Mouse (Mus musculus): ENCODE data around the gene Nxn.

Gene Nxn

DNA sequence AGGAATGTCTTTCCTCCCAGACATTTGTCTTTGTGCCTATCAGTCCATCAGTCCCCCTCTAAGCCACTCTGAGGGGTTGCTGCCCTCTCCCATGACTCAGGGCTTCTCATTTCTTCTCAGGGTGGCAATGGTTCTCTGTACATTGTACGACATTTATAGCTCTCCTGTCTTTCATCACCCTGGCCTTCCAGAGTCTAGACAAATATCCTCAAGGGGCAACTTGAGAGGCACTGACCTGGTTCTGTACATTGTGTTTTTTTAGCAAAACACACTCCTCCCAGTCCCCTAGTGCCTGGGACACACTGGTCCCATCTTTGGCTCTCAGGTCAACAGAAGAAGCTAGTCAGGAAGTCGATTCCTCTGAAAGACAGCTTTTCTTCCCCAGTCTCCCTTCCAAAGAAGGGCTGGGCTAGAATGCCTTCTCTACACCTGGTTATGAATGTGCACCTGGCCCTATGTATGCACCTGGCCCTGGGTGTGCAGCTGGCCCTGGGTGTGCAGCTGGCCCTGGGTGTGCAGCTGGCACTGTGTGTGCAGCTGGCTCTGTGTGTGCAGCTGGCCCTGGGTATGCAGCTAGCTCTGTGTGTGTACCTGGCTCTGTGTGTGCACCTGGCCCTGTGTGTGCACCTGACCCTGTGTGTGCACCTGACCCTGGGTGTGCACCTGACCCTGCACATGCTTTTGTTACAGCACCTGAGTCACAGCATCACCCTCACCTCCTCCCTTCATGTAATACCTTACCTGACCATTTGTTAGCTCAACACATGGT lies 70.2 kb downstream of the Nxn start:
- DNase-seq (ENCODE audit: low read depth) = no peak

GRCm38 (mm10) chr11:76328084-76328483 lies 70.9 kb downstream of the Nxn start:
- DNase-seq (ENCODE audit: low read depth) = no peak

- DNase-seq (ENCODE audit: low read depth) = no peak
These were observed 72.3 kb downstream of the Nxn start for GRCm38 (mm10) chr11:76326672-76327071.

DNA sequence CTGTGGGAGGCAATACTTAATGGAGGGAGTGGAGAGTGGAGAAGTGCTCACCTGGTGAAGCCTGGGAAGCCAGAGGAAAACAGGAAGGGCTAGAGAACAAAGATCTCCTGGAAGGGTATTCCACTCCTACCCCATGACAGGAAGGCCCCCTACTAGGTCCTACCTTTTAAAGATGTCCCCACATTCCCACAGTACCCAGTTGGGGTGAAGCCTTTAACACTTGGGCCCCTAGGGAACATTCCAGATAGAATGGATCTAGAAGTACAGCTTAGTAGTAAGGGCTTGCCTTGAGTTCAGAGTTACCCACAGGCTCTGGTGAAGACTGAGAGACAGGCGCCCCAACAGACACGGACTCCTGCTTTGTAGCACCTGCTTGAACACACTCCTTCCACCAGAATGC lies 72.9 kb downstream of the Nxn start:
- DNase-seq (ENCODE audit: low read depth) = no peak

DNA sequence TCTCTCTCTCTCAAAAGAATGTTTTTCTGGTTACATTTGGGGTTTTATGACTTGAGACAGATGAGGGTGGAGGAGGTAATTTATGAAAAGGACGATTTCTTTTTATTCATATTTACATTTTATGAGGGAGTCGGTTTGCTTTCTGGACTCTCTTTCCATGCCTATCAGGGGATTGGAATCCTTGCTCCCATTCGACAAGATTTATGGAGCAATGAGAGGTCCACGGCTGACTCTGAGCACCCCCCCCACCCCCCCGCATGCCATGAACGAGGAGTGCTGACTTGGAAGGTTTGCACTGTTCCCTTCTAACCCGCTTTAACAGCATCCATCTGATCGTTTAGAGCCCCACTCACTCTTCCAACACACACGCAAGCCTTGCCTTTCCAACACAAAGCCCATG lies 74.1 kb downstream of the Nxn start:
- DNase-seq (ENCODE audit: low read depth) = no peak

DNA sequence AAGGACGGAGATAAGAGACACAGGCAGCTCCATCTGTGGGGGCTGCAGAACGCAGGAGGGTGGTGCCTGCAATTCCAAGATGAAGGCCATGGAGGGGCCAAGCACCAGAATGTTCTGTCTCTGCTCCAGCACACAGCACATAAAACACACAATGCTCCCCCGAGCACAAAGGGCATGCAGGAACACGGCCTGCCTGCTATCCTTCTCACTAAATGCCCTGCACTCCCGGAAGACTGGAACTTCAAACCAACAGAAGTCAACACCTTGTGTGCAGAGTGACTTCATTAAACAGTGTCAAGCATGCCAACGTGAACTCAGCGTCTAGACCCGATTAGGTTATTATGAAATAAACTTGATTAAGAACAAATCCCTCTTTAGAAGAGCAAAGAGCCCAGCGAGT lies 74.7 kb downstream of the Nxn start:
- no peak for DNase-seq (ENCODE audit: low read depth)

GRCm38 (mm10) chr11:76322939-76323338 lies 76.0 kb downstream of the Nxn start:
- no peak for DNase-seq (ENCODE audit: low read depth)

- no peak for DNase-seq (ENCODE audit: low read depth)
These were observed 76.9 kb downstream of the Nxn start for GRCm38 (mm10) chr11:76322081-76322480.

DNA sequence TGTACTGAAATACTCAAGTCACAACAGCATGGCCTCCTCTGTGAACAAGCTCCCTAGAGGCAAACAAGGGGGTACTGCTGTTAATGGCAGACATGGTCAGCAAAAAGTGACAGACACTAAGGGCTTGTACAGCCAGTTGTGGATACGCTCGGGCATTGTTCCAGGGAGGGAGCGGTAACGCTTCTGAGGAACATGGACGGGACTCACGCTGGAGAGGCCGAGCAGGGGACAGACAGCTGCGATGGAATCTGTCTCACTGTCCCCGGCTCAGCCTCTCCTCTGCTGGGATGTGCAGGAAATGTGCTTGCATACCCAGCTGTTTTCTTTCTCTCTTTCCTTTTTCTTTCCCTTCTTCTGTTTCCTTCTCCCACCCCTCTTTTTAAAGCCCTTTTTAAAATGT lies 78.5 kb downstream of the Nxn start:
- no peak for DNase-seq (ENCODE audit: low read depth)

DNA sequence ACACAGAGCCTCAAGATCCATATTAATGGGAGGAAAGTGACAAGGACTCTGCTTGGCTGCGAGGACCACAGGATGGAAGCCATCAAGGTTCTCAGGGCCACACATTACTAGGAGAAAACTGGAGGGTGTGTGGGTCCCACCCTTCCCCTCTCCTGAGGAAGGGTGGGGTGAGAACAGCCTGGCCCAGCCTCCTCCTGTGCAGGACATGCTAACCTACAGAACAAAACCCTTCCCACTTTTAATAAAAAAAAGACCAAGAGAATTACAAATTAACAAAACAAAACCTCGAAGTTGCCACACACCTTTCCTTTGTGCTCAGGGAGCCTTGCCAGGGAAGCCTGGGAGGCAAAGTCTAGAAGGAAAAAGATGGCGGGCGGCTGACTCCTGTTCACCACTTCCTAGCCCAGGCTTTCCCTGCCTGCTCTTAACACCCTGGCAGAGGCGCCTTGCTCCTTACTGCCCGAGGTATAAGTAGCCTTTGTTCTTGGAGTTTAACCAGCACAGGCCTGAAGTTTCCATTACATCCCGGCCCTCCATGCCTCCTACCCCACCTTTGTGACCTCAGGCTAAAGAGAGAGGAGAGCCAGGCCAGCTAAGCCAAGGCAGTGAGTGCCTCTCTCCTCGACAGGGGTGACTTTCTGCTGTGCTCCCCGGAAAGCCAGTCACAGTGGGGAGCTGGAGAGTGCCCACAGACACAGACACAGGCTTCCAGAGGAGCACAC lies 79.1 kb downstream of the Nxn start:
- DNase-seq (ENCODE audit: low read depth) = no peak

- DNase-seq (ENCODE audit: low read depth) = no peak
These were observed 81.0 kb downstream of the Nxn start for GRCm38 (mm10) chr11:76317904-76318303.

GRCm38 (mm10) chr11:76315785-76316444 lies 83.0 kb downstream of the Nxn start:
- no peak for DNase-seq (ENCODE audit: low read depth)

DNA sequence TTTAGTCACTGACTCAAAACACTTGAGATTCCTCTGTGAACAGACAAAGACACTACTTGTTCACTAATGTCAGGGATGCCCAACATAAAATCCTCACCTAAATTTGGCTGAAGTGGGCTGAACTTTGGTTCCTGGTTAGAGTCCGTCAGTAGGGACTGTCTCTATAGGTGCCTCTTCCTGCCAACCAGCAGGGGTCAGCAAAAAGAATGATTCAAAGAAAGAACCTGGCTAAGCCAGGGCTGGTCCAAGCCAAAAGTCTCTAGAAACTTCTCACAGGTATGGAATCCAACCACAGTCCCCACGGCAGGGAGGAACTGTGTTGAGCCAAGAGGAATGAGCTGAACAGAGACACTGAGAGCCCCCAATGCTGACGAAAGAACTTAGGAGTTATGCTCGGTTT lies 84.2 kb downstream of the Nxn start:
- peak; percentile 33 for DNase-seq (ENCODE audit: low read depth)

DNA sequence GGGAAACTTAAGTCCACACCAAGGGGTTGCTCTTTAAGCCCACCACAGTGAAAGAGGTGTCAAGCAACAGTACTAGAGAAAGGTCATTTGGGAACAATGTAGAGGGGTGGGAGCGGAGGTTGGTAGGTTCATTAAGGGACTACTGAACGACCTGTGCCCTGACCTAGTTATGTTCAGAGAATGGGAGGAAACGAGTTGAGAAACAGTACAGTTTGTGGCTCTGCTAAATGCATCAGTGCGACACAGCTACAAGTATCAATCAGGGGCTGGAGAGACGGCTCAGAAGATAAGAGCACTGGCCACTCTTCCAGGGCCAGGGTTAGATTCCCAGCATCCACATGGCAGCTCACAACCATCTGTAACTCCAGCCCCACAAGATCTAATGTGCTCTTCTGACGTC lies 84.8 kb downstream of the Nxn start:
- DNase-seq (ENCODE audit: low read depth) = no peak

DNA sequence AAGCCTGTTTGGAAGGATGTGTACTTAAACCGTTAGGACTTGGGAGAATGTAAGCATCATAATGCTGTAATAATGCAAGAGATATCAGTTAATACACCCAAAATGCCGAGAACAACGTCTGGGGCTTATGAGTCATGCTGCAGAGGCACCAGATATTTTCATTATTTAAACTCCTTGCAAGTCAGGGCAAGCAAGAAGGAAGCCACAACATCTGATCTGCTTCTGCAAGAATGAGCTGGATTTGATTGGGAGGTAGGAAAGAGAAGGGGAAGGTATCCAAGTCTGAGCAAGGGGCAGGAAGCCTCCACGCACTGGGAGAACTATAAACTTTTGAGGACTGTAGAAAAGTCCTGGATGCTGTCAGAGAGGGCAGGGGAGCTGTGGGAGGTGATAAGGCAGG lies 86.1 kb downstream of the Nxn start:
- DNase-seq (ENCODE audit: low read depth) = no peak

GRCm38 (mm10) chr11:76311224-76312000 lies 87.5 kb downstream of the Nxn start:
- DNase-seq (ENCODE audit: low read depth) = no peak

DNA sequence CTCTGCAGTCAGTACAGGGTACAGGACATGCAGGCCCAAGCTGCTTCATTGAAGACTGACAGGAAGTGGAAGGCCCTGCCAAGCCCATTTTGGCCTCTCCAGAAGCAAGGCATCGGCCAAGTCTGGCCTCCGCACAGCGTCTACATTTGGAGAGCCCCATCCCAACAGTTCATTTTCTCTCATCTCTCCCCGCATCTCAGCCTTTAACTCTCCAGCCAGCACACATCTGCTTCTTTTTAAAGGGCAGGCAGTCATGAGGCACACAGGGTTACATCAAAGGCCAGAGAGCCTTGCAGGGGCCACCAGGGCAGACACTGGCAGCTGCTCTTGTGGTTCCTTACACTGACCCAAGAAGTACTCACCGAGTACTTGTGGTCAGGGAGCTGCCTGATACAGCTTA lies 89.1 kb downstream of the Nxn start:
- no peak for DNase-seq (ENCODE audit: low read depth)

GRCm38 (mm10) chr11:76309072-76309471 lies 89.9 kb downstream of the Nxn start:
- no peak for DNase-seq (ENCODE audit: low read depth)

GRCm38 (mm10) chr11:76306769-76307168 lies 92.2 kb downstream of the Nxn start:
- no peak for DNase-seq (ENCODE audit: low read depth)

DNA sequence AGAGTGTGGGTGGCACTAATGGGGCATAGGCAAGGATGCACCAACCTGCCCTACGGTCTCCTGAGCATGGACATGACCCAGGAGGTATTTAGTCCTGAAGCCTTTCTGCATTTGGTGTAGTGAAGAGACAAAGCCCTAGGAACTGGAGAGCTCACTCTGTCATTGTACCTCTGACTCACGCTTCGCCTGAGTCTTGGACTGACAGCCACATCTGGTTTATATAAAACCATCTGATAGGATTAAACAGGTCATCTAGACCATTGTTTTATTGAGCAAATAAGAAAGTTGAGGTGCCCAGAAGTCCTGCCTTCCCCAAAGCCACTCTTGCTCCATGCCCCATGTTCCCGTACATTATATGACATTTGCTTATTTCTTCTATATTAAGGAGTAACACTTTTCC lies 93.4 kb downstream of the Nxn start:
- DNase-seq (ENCODE audit: low read depth) = no peak

DNA sequence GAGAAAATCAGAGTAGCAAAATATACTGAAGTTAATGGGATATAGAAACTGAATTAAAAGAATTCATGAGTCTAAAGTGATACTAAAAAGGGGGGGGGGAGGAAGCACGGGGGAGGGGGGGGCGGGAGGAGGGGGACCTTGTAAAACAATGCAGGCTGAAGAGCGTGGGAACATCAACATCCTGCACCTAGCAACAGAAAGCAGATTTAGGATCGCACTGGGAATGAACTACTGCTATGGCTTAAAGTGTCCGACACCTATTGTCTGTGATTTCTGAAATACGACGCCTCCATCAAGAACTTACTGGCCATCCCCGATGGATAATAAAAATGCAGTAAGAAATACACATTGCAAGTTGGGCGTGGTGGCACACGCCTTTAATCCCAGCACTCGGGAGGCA lies 95.6 kb downstream of the Nxn start:
- no peak for DNase-seq (ENCODE audit: low read depth)

- DNase-seq (ENCODE audit: low read depth) = no peak
These were observed 98.1 kb downstream of the Nxn start for GRCm38 (mm10) chr11:76300862-76301261.

Measured in naive thymus-derived CD4-positive, alpha-beta T cell, adult 2 months (primary cell).